Mouse (Mus musculus): ENCODE data around the gene Mas1.

DNA sequence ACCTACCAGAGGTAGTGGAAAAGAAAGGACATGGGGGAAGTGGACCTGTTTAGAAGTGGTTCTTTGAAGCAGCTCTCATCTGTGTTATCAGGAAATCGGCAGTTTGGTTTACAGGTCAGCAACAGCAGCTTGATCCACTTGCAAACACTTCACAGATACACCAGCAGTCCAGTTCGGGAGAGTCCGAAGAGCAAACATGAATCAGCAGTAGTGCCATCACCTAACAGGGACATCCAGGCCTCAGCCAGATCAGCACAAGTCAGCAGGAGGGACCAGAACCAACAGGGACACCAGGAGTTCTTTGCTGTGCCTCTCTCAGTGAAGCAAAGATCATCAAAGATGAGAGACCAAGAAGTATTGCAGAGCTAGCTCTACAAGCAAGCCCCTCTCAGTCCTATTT, 53.4 kb downstream of the Mas1 start:
- TF ChIP-seq NRF1 (IDR thresholded peaks at IDR 0.05; ENCODE audit: insufficient read depth, low read depth, low read length, poor library complexity, severe bottlenecking), result no peak
- TF ChIP-seq HCFC1 (IDR thresholded peaks at IDR 0.05; ENCODE audit: low read depth, low read length), result no peak
- no peak for TF ChIP-seq MXI1 (IDR thresholded peaks at IDR 0.05; ENCODE audit: low read depth, low read length)
- TF ChIP-seq MAFK (IDR thresholded peaks at IDR 0.05; ENCODE audit: borderline replicate concordance, low read depth, low read length), result no peak
- no peak for TF ChIP-seq ZNF384 (IDR thresholded peaks at IDR 0.05; ENCODE audit: low read depth, low read length)
- TF ChIP-seq GABPA (IDR thresholded peaks at IDR 0.05; ENCODE audit: low read depth, low read length), result no peak
